Mouse (Mus musculus): ENCODE measurements at regions not wholly inside any gene's neighbourhood (a gene's known extent, or its start where the extent isn't known, plus 50 kb on each side); places are given as distances from the start of the nearest gene placed in this dataset.
"Not testable (repeated sequence)": the region's sequence is repeated elsewhere in the genome, so short reads cannot be mapped to it uniquely, and the experiment has no call there.

- Histone ChIP-seq H3K27ac (ENCODE audit: insufficient read depth, low read depth, low read length) (no peak overlapping the region), H3K4me3 (ENCODE audit: insufficient read depth, low read depth, low read length) (no peak overlapping the region), H3K27me3 (replicated peaks; ENCODE audit: control insufficient read depth, insufficient read depth, low read length) (no peaks in the 10 kb centered on the region), H3K4me1 (ENCODE audit: control insufficient read depth, insufficient read depth, low read length) (no peaks in the 10 kb centered on the region), H3K36me3 (ENCODE audit: control insufficient read depth, insufficient read depth, low read length) (no peaks in the 10 kb centered on the region)
- TF ChIP-seq CTCF (conservative IDR thresholded peaks at IDR 0.05; ENCODE audit: insufficient read depth, insufficient read length, low read depth, low read length) (no peak), POLR2A (IDR thresholded peaks at IDR 0.05; ENCODE audit: low read depth, low read length) (no peak)
- DNase-seq = peak; percentile 23
- WGBS = 46% methylated on average over 5 of the region's 5 CpGs
Measured at GRCm38 (mm10) chr6:3911284-3911683, 77.4 kb downstream of the Tfpi2 start.

- no peak for TF ChIP-seq POLR2A (IDR thresholded peaks at IDR 0.05; ENCODE audit: low read depth, low read length)
- TF ChIP-seq CTCF (conservative IDR thresholded peaks at IDR 0.05; ENCODE audit: insufficient read depth, insufficient read length, low read depth, low read length) = no peak
- WGBS = 89% methylated on average over 10 of the region's 10 CpGs
- no peak for DNase-seq
Measured at GRCm38 (mm10) chr6:3904704-3905103, 84.0 kb downstream of the Tfpi2 start.

GRCm38 (mm10) chr6:3875816-3876215 is 111.3 kb upstream of the Calcr start:
- DNase-seq; H3K27me3 ChIP-seq (replicated peaks; ENCODE audit: control insufficient read depth, insufficient read depth, low read length); H3K36me3 ChIP-seq (ENCODE audit: control insufficient read depth, insufficient read depth, low read length); H3K27ac ChIP-seq (ENCODE audit: insufficient read depth, low read depth, low read length); H3K4me3 ChIP-seq (ENCODE audit: insufficient read depth, low read depth, low read length); H3K4me1 ChIP-seq (ENCODE audit: control insufficient read depth, insufficient read depth, low read length): not testable (repeated sequence)
- 76% methylated on average over 2 of the region's 2 CpGs for WGBS

More at GRCm38 (mm10) chr6:3904704-3905103, 84.0 kb downstream of the Tfpi2 start:
- Histone ChIP-seq H3K27ac (ENCODE audit: insufficient read depth, low read depth, low read length) (no peak overlapping the region), H3K27me3 (replicated peaks; ENCODE audit: control insufficient read depth, insufficient read depth, low read length) (no peaks in the 10 kb centered on the region), H3K4me3 (ENCODE audit: insufficient read depth, low read depth, low read length) (no peak overlapping the region), H3K4me1 (ENCODE audit: control insufficient read depth, insufficient read depth, low read length) (no peaks in the 10 kb centered on the region), H3K36me3 (ENCODE audit: control insufficient read depth, insufficient read depth, low read length) (no peaks in the 10 kb centered on the region)

DNA sequence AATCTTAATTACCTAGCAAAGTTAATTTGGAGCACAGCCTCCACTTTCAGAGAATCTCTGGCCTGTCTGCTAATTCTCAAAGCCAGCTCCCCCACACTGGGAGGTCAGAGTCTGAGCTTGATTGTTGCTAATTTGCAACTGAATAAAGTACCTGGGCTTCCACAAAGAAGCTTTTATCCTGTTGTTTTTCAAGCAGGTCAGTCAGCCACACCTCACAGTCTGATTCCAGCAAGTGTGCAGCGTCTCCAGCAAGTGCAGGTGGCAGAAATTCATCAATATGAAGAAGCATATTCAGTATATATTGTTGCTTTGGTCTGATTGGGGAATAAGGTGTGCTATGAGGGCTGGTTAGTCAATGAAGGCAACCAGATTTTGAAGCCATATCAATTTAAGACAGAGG is 110.3 kb upstream of the Calcr start:
- not testable (repeated sequence) for DNase-seq; H3K4me1 ChIP-seq (ENCODE audit: control insufficient read depth, insufficient read depth, low read length); H3K27ac ChIP-seq (ENCODE audit: insufficient read depth, low read depth, low read length); H3K27me3 ChIP-seq (replicated peaks; ENCODE audit: control insufficient read depth, insufficient read depth, low read length); H3K36me3 ChIP-seq (ENCODE audit: control insufficient read depth, insufficient read depth, low read length); H3K4me3 ChIP-seq (ENCODE audit: insufficient read depth, low read depth, low read length)
- WGBS = 72% methylated on average over 1 of the region's 1 CpGs

DNA sequence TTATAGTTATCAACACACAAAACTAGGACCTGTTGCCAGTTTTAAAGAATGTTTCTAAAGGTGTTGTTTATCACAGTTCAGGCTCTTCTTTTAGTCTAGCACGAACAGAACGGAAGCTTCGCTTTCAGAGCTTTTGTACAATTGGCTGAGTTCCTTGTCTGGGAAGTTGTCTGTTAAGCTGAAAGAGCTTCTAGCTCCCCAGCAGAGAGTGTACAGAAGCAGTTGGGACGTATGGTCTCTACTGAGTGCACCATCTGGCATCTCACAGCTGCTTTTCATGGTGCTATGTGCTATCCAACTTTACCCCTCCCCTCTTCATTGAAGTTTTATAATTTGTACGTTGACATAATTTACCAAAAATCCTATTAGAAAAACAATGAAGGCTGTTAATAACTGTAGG is 96.5 kb upstream of the Calcr start:
- WGBS = 86% methylated on average over 5 of the region's 5 CpGs
- H3K36me3 ChIP-seq (ENCODE audit: control insufficient read depth, insufficient read depth, low read length) = no peaks in the 10 kb centered on the region
- DNase-seq = no peak
- H3K4me1 ChIP-seq (ENCODE audit: control insufficient read depth, insufficient read depth, low read length) = no peaks in the 10 kb centered on the region
- no peak overlapping the region for H3K4me3 ChIP-seq (ENCODE audit: insufficient read depth, low read depth, low read length)
- no peak overlapping the region for H3K27ac ChIP-seq (ENCODE audit: insufficient read depth, low read depth, low read length)
- H3K27me3 ChIP-seq (replicated peaks; ENCODE audit: control insufficient read depth, insufficient read depth, low read length) = no peaks in the 10 kb centered on the region; the same call in 1 of the 2 replicates
- no peak for TF ChIP-seq CTCF (conservative IDR thresholded peaks at IDR 0.05; ENCODE audit: insufficient read depth, insufficient read length, low read depth, low read length)
- TF ChIP-seq POLR2A (IDR thresholded peaks at IDR 0.05; ENCODE audit: low read depth, low read length) = no peak

DNA sequence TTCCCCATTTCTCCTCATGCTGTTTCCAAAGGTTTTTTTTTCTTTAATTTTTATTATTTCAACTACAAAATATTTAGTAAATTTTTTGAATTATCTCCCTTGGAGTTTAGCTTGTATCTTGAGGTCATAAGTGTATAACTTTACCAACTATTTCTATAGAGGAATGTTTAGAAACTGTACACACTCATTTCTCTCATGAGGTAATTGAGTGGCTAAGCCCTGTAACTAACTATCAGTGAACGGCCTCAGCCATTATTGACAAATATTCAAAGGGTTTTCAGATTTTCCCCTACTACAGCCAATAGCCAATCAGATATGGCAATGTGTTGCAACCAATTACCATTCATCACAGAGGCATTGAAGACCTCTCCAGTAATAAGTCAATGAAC is 96.1 kb upstream of the Calcr start:
- 83% methylated on average over 1 of the region's 1 CpGs for WGBS
- H3K4me1 ChIP-seq (ENCODE audit: control insufficient read depth, insufficient read depth, low read length) = no peaks in the 10 kb centered on the region
- H3K4me3 ChIP-seq (ENCODE audit: insufficient read depth, low read depth, low read length) = no peak overlapping the region
- TF ChIP-seq CTCF (conservative IDR thresholded peaks at IDR 0.05; ENCODE audit: insufficient read depth, insufficient read length, low read depth, low read length) (no peak), POLR2A (IDR thresholded peaks at IDR 0.05; ENCODE audit: low read depth, low read length) (no peak)
- H3K36me3 ChIP-seq (ENCODE audit: control insufficient read depth, insufficient read depth, low read length) = no peaks in the 10 kb centered on the region
- H3K27me3 ChIP-seq (replicated peaks; ENCODE audit: control insufficient read depth, insufficient read depth, low read length) = no peaks in the 10 kb centered on the region; the same call in 1 of the 2 replicates
- no peak overlapping the region for H3K27ac ChIP-seq (ENCODE audit: insufficient read depth, low read depth, low read length)
- DNase-seq = no peak

DNA sequence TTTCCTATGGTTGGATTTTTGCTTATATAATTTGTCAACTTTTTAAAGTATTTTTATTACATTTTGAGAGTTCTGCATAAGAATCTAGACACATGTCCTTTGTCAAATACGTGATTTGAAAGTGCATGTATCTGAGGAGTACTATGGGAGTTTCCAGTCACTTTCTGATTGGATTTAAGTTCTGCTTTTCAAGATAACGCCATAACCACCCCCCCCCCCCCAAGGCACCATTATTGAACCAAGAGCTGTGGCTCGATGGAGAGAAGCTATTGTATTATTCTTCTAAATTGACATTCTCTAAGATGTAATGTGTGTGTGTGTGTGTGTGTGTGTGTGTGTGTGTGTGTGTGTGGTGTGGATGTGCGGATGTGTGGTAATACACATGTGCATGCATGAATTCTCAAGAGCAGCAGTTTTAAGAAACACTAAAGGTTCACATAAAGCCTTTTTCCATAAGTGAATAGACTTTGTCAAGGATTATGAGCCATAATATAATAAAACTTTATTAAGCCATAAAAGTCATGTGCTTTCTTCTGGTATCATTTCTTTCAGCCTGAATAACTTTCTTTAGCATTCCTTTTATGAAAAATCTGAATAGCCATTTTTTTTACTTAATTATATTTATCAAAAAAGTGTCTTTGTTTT is 95.5 kb upstream of the Calcr start:
- 81% methylated on average over 4 of the region's 4 CpGs for WGBS
- H3K27ac ChIP-seq (ENCODE audit: insufficient read depth, low read depth, low read length) = no peak overlapping the region
- no peaks in the 10 kb centered on the region for H3K36me3 ChIP-seq (ENCODE audit: control insufficient read depth, insufficient read depth, low read length)
- H3K4me1 ChIP-seq (ENCODE audit: control insufficient read depth, insufficient read depth, low read length) = no peaks in the 10 kb centered on the region
- DNase-seq = no peak
- TF ChIP-seq POLR2A (IDR thresholded peaks at IDR 0.05; ENCODE audit: low read depth, low read length) = no peak
- H3K4me3 ChIP-seq (ENCODE audit: insufficient read depth, low read depth, low read length) = no peak overlapping the region
- H3K27me3 ChIP-seq (replicated peaks; ENCODE audit: control insufficient read depth, insufficient read depth, low read length) = no peaks in the 10 kb centered on the region; the same call in 1 of the 2 replicates

DNA sequence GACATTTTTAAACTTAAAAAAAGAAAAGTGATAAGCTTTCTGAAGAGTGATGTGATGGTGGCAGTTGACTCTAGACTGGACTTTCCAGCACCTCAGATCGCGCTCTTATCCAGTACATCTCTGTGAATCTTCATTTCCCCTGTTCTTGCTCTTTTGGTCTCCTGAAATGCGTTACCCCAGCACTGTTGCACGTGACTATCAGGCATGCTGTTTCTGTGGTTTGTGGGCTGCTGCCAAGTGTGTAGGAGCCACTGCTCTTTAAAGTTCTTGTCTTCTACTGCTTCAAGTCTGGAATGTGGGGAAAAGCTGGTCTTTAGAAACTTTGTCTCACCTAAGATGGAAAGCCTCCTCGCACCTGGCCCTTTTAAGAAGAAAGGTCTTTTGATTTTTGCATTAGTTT is 85.6 kb upstream of the Calcr start:
- Histone ChIP-seq H3K4me1 (ENCODE audit: control insufficient read depth, insufficient read depth, low read length) (no peaks in the 10 kb centered on the region), H3K27ac (ENCODE audit: insufficient read depth, low read depth, low read length) (no peak overlapping the region), H3K36me3 (ENCODE audit: control insufficient read depth, insufficient read depth, low read length) (no peaks in the 10 kb centered on the region), H3K27me3 (replicated peaks; ENCODE audit: control insufficient read depth, insufficient read depth, low read length) (no peaks in the 10 kb centered on the region), H3K4me3 (ENCODE audit: insufficient read depth, low read depth, low read length) (no peak overlapping the region)
- whole genome bisulfite sequencing = 80% methylated on average over 5 of the region's 5 CpGs
- TF ChIP-seq POLR2A (IDR thresholded peaks at IDR 0.05; ENCODE audit: low read depth, low read length) = no peak
- no peak for TF ChIP-seq CTCF (conservative IDR thresholded peaks at IDR 0.05; ENCODE audit: insufficient read depth, insufficient read length, low read depth, low read length)
- DNase-seq = no peak

Measured in kidney, adult 2 months (tissue).